Mouse (Mus musculus) lung, adult 2 months (tissue): ENCODE measurements at regions not wholly inside any gene's neighbourhood (a gene's known extent, or its start where the extent isn't known, plus 50 kb on each side); places are given as distances from the start of the nearest gene placed in this dataset.

Source experiments
- CTCF ChIP-seq: fragments of 200-500 bp; IDR thresholded peaks from 2 replicates; pipeline ENCODE4 v1.5.1; 2011; ENCODE audit warnings: mild to moderate bottlenecking, low read length, control low read depth; ENCODE audit not compliant: insufficient read depth
- POLR2A ChIP-seq: fragments of 200-500 bp; IDR thresholded peaks from 2 replicates; pipeline ENCODE4 v1.6.1; 2011; ENCODE audit warnings: low read depth, mild to moderate bottlenecking, control low read depth, low read length, borderline replicate concordance; ENCODE audit errors: extremely low read depth

DNA sequence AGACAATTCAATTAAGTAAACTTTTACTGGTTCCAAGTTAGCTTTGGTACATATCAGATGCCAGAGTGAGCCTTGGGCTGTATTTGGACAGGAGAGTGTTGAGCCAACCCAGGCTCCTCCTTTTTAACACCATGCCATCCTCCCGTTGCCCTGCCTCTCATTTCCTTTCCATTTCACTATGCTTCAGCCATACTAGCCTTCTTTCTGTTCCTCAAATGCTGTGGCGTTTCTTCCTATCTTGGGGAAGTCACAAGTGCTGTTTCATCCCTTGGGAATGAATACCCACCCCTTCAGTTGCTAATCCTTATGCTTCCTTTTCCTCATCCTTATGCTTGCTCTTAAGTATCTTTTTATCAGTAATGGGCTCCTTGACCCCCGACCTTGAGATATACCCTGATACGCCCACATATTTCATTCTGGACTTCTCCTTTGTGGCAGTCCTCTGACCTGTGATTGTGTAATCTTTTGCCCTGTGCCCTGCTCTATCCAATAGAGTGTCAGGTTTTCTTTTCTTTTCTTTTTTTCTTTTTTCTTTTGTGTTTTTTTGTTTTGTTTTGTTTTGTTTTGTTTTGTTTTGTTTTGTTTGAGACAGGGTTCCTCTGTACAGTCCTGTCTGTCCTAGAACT lies 1443.9 kb downstream of the Gsdmc2 start:
- TF ChIP-seq POLR2A (no peak), CTCF (no peak)
